Mouse (Mus musculus) spleen, adult 2 months (tissue): ENCODE data around the gene Hnrnpul1.

Experiments
- CTCF ChIP-seq: fragments of 200-500 bp; IDR thresholded peaks from 2 replicates; pipeline ENCODE4 v1.5.1; 2011; ENCODE audit warnings: mild to moderate bottlenecking, inconsistent platforms; ENCODE audit not compliant: insufficient read depth, insufficient read length, insufficient replicate concordance; ENCODE audit errors: extremely low read depth
- POLR2A ChIP-seq: fragments of 200-500 bp; IDR thresholded peaks from 2 replicates; pipeline ENCODE4 v1.6.1; 2011; ENCODE audit warnings: low read depth, low read length, inconsistent platforms

DNA sequence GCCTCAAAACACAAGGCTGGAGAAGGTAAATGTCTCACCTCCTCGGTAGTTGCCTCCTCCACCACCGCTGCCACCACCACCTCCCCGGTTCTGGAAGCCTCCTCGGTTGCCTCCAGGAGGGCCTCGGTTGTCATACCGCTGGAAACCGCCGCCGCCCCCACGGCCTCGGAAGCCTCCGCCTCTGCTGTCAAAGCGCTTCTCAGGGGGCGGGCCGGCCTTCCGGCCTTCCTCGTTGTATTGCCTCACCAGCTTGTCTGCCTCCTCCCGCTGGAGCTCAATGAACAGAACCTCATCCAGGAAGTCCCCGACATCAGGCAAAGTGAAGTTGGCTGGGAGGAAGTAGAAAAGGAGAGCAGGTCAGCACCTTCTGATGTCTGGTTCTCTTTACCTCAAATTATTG, 28.7 kb downstream of the Hnrnpul1 start:
- TF ChIP-seq CTCF: no peak
- TF ChIP-seq POLR2A: no peak
